Mouse (Mus musculus) hindbrain, embryonic 10.5 days (tissue): ENCODE results near the gene Fam129a. TPM values are rescaled to one million over a fixed set of nuclear protein-coding genes. Genes with fewer than 3 reads are reported as not detected.

Experiments
- DNase-seq: peaks from one replicate; pipeline ENCODE4 v3.0.0-alpha.2; 2017; ENCODE audit warnings: low spot score
- H3K27ac ChIP-seq: fragments of 300-500 bp; sonication (generic); 2 replicates; pipeline ENCODE4 v1.5.1; 2016; ENCODE audit warnings: mild to moderate bottlenecking, moderate library complexity
- H3K27me3 ChIP-seq: fragments of 300-500 bp; sonication (generic); 2 replicates; pipeline ENCODE4 v1.6.1; 2016; ENCODE audit warnings: mild to moderate bottlenecking; ENCODE audit not compliant: poor library complexity, insufficient read depth, severe bottlenecking
- H3K36me3 ChIP-seq: fragments of 300-500 bp; sonication (generic); 2 replicates; pipeline ENCODE4 v1.6.1; 2016; ENCODE audit warnings: mild to moderate bottlenecking, moderate library complexity
- H3K4me1 ChIP-seq: fragments of 300-500 bp; sonication (generic); replicated peaks from 2 replicates; pipeline ENCODE4 v1.6.1; 2016; ENCODE audit warnings: mild to moderate bottlenecking
- H3K4me3 ChIP-seq: fragments of 300-500 bp; sonication (generic); 2 replicates; pipeline ENCODE4 v1.5.1; 2016; ENCODE audit warnings: mild to moderate bottlenecking, moderate library complexity
- H3K9me3 ChIP-seq: fragments of 300-500 bp; sonication (generic); 2 replicates; pipeline ENCODE4 v1.6.1; 2016; ENCODE audit warnings: mild to moderate bottlenecking, moderate library complexity
- WGBS: fragments of 180-500 bp; shearing (Covaris S2); methylation state at CpG from one replicate; pipeline ENCODE4 v1.1.7; 2016; 5-methylcytosine and 5-hydroxymethylcytosine counted together
- polyA plus RNA-seq: library from polyadenylated mRNA; unstranded; fragments of >200 nt; fragmentation: Nextera tagmentation; extraction: Ambion mirVana; gene quantifications from 2 replicates; pipeline ENCODE4 v1.2.1, GENCODE M21; 2016

Fam129a gene
- polyA plus RNA-seq, 1 experiment from 2014 or later = 0.93 TPM

DNA sequence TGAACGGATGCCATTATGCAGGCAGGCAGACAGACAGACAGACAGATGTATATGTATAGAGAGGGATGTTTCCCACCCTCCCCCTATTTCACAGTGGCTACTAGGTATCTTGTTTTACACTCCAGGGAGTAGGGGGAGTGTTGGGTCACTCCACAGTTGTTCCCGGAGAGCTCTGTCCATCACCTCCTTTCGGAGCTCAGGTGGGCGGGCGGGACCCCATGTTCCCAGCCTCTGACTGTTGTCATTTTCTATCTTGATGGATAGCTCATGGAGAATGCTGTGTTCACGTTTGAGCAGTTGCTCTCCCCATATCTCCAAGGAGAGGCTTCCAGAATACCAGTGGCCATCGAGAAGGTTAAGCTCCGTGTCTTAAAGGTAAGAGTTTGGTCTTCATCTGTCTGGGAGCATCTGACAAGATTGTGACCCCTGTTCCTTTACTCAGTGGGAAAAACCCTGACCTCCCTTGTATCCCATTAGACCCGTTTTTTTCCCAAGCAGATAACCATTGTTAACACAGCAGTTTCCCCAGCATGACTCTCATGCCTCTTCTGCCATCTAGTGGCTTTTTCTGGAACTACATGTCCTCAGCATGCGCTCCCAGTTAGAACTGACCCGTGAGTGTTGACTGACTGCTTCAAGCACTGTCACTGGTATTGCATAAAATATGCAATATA is 134.9 kb downstream of the Fam129a start:
- 38% methylated on average over 11 of the region's 11 CpGs for WGBS
- DNase-seq = peak; percentile 79
- Histone ChIP-seq H3K4me3 (no peak overlapping the region), H3K4me1 (0 out of 2 replicates have a peak, but pooled peaks cover 6% of the 10 kb centered on the region), H3K36me3 (no peaks in the 10 kb centered on the region), H3K27ac (no peak overlapping the region), H3K27me3 (no peaks in the 10 kb centered on the region), H3K9me3 (no peaks in the 10 kb centered on the region)

DNA sequence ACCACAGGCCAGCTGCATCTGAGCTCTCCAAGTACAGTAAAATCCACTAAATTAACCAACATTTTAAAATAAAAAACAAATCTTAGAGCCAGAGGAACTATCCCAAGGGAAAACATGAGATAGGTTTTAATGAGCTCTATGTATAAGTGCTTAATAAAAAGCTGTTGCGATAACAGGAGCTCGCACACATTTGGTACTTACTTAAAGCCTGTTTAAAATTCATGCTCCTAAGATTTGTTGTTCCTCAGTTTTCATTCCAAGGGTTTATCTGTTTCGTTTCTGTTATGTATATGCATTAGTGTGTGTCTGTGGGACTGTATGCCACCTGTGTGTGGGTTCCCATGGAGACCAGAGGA is 135.4 kb downstream of the Fam129a start:
- H3K4me3 ChIP-seq = no peak overlapping the region
- 84% methylated on average over 3 of the region's 3 CpGs for WGBS
- no peak for DNase-seq

DNA sequence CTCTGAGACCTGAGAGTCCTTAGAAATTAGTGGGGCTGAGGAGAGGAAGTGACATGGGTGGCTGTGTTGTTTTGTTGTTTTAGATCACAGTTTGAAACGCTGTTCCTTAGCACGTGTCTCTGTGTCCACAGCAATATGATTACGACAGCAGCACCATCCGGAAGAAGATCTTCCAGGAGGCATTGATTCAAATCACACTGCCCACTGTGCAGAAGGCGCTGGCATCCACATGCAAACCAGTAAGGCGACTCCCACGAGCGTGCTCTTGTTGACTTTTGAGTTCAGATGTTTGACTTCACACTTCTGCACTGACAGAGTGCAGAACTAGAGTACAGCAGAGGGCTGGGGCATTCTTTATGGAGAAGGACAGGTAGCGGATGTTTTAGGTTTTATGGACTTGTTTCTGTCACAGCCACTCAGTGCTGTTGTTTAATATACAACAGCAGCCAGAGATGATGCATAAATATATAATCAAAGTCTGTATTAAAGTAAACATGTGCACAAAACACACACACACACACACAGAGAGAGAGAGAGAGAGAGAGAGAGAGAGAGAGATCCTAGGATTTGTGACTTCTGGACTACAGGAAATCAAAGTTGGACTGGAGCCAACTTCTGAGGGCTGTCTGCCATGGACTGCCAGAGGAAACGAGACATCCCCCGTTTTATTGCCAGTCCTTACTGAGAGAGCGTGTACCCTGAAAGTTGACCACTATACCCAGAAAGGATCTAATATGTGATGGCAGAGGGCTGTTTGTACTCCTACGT is 138.2 kb downstream of the Fam129a start:
- Histone ChIP-seq H3K27ac (no peak overlapping the region), H3K4me1 (0 out of 2 replicates have a peak, but pooled peaks cover 6% of the 10 kb centered on the region), H3K27me3 (no peaks in the 10 kb centered on the region), H3K9me3 (no peaks in the 10 kb centered on the region), H3K4me3 (no peak overlapping the region), H3K36me3 (no peaks in the 10 kb centered on the region)
- WGBS = 80% methylated on average over 13 of the region's 13 CpGs
- DNase-seq = no peak

More for the DNA sequence above, 135.4 kb downstream of the Fam129a start:
- Histone ChIP-seq H3K27me3 (no peaks in the 10 kb centered on the region), H3K9me3 (no peaks in the 10 kb centered on the region), H3K27ac (no peak overlapping the region), H3K4me1 (0 out of 2 replicates have a peak, but pooled peaks cover 6% of the 10 kb centered on the region), H3K36me3 (no peaks in the 10 kb centered on the region)

DNA sequence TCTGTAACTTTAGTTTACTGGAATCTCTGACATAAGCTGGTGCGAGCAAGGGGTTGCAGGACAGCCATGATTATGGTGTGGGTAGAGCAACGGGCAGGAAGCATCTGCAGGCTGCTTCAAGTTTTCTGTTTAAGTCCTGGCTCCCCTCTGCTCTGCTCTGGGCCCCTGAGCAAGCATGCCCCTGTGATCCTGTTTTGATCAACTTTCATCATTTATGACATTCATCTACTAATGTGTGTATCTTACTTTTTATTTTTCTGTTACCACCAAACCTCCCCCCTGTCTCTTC is 138.7 kb downstream of the Fam129a start:
- H3K36me3 ChIP-seq = no peaks in the 10 kb centered on the region
- no peaks in the 10 kb centered on the region for H3K27me3 ChIP-seq
- DNase-seq = no peak
- 78% methylated on average over 2 of the region's 2 CpGs for WGBS
- no peak overlapping the region for H3K27ac ChIP-seq
- no peaks in the 10 kb centered on the region for H3K9me3 ChIP-seq
- 0 out of 2 replicates have a peak, but pooled peaks cover 6% of the 10 kb centered on the region for H3K4me1 ChIP-seq
- no peak overlapping the region for H3K4me3 ChIP-seq

DNA sequence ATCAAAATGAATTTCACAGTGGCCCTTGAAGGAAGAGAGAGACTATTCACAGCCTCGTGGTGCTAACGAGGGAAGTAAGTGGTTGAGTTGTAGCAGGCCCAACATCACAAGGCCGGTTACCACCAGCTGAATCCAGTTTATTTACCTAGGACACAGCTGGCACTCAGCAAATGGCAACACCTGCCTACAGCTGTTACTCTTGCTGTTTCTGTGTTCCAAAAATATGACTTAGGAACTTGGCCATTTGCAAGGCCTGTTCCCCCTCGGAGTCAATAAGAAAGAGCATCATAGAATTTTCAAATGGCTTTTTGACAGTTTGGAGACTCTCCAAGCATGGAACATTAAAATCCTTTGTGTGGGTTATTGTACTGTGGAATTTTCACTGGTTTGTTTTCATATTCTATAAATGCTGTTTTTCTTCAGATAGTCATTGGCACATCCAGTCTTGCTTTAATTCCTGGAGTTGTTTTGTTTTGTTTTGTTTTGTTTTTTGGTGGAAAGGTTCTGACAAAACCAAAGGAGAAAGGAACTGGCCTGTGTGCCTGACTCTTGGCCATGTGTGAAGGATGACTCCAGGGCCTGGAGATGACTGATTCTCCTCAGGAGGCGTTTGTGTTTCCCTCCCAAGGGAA is 139.6 kb downstream of the Fam129a start:
- Histone ChIP-seq H3K27ac (no peak overlapping the region), H3K9me3 (no peaks in the 10 kb centered on the region), H3K27me3 (no peaks in the 10 kb centered on the region), H3K36me3 (no peaks in the 10 kb centered on the region), H3K4me3 (no peak overlapping the region), H3K4me1 (0 out of 2 replicates have a peak, but pooled peaks cover 5% of the 10 kb centered on the region)
- WGBS = 68% methylated on average over 5 of the region's 5 CpGs
- no peak for DNase-seq

DNA sequence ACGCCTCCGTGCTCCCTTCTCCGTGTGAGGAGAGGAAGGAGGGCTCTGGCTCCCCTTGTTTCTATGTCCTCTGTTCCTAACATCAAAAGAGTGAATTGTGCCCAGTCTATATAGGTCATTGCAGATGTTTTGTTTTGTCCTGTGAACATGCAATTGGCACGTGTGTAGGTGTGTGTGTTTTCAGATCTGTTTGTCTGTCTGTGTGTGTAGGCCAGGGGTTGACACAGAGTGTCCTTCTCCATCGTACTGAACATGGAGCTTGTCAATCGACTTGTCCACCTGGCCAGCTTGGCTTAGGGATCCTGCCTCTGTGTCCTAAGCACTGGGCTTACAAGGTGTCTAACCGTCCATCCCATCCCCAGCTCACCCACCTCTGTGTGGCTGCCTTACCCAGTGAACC is 140.1 kb downstream of the Fam129a start:
- no peaks in the 10 kb centered on the region for H3K9me3 ChIP-seq
- 70% methylated on average over 7 of the region's 7 CpGs for WGBS
- H3K4me1 ChIP-seq = peaks cover 3% of the 10 kb centered on the region; the same call in 1 of the 2 replicates
- no peaks in the 10 kb centered on the region for H3K36me3 ChIP-seq
- H3K27ac ChIP-seq = no peak overlapping the region
- H3K27me3 ChIP-seq = no peaks in the 10 kb centered on the region
- no peak overlapping the region for H3K4me3 ChIP-seq
- no peak for DNase-seq

DNA sequence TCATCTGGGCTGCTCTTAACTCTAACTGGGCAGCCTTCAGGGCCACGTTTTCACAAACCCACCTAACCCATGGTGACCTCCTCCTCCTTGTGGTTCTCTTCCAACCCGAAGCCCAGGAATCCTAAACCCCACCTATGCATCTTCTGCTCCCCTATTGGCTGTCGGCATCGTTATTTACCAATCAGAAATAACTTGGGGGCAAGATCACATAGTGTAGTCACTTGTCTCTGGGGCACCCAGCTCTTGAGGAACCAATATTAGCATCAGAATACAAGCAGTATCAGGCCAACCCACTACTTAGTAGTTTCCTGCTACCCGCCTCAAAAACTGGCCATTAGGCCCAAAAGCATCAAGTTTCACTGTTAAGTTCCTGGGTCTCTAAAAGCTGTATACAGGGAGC is 141.7 kb downstream of the Fam129a start:
- Histone ChIP-seq H3K4me3 (no peak overlapping the region), H3K4me1 (peaks cover 7% of the 10 kb centered on the region; the same call in 1 of the 2 replicates), H3K36me3 (no peaks in the 10 kb centered on the region), H3K27ac (no peak overlapping the region), H3K9me3 (no peaks in the 10 kb centered on the region), H3K27me3 (no peaks in the 10 kb centered on the region)
- WGBS = 43% methylated on average over 5 of the region's 5 CpGs
- DNase-seq = no peak

DNA sequence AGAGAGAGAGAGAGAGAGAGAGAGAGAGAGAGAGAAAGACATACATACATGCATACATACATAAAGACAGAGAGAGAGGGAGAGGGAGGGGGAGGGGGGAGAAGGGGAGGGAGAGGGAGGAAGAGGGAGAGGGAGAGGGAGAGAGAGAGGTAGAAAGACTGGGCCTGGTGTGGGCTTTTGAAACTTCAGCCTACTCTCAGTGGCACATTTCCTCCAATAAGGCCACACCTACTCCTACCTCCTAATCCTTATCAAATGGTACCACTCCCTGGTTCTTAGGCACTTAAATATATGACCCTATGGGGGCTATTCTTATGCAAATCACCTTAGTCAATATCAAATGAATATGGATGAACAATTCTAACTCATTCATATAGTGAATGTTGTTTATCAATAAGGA is 142.6 kb downstream of the Fam129a start:
- peaks cover 7% of the 10 kb centered on the region; the same call in 1 of the 2 replicates for H3K4me1 ChIP-seq
- H3K27ac ChIP-seq = no peak overlapping the region
- no peaks in the 10 kb centered on the region for H3K9me3 ChIP-seq
- H3K27me3 ChIP-seq = no peaks in the 10 kb centered on the region
- no peak overlapping the region for H3K4me3 ChIP-seq
- no peaks in the 10 kb centered on the region for H3K36me3 ChIP-seq
- no peak for DNase-seq

DNA sequence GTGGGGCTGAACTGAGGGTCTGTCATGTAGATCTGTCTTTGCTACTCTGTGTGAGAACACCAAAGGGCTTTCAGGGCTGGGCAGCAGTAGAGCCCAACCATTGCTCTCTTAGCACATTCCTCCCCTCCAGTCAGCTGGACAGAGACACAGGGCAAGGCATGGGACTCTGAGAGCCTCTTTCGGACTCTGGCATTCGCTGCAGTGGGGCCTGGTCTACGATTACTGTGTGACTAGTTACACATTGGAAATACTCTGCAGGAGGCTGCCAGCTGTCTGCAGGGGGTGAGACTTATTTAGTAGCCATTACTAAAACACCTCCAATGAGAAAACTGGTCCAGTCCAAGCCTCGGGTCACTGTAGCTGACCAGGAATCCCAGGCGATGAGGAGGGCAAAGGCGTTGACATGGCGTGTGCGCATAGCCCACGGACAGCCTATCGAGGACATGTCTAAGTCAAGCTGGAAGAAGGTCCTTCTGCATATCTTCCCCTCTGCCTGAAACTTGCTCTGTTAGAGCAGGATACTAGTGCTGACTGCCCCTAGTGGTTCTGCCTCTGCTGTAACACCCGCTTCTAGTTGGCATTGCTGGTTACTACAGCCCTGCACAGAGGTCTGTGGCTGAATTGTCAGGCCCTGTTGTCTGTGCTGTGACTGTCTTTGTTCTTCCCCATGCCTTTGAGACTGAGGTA is 145.2 kb downstream of the Fam129a start:
- DNase-seq = no peak
- no peak overlapping the region for H3K4me3 ChIP-seq
- no peak overlapping the region for H3K27ac ChIP-seq
- peaks cover 7% of the 10 kb centered on the region; the same call in 1 of the 2 replicates for H3K4me1 ChIP-seq
- no peaks in the 10 kb centered on the region for H3K9me3 ChIP-seq
- H3K36me3 ChIP-seq = no peaks in the 10 kb centered on the region
- no peaks in the 10 kb centered on the region for H3K27me3 ChIP-seq
- WGBS = 74% methylated on average over 11 of the region's 11 CpGs

DNA sequence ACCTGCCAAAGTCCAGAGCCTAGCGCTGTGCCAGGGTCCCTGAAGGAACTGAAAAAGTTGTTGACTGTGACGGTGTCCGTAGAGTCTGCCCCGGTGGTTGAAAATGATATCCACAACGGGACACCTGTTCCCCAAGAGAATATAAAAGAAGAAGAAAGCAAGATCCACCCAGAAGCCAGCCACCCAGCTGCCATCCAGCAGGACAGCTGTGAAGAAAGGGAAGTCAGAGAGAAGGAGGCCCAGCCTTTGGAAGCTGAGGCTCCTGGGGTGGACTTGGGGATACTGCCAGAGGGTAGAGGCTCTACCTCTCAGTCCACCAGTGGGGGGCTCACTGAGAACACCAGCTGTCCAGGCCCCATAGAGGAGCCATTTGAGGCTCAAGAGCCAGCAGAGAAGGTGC is 146.6 kb downstream of the Fam129a start:
- no peaks in the 10 kb centered on the region for H3K27me3 ChIP-seq
- no peak for DNase-seq
- H3K27ac ChIP-seq = no peak overlapping the region
- peaks cover 7% of the 10 kb centered on the region; the same call in 1 of the 2 replicates for H3K4me1 ChIP-seq
- no peaks in the 10 kb centered on the region for H3K36me3 ChIP-seq
- 97% methylated on average over 5 of the region's 5 CpGs for WGBS
- no peak overlapping the region for H3K4me3 ChIP-seq
- no peaks in the 10 kb centered on the region for H3K9me3 ChIP-seq

DNA sequence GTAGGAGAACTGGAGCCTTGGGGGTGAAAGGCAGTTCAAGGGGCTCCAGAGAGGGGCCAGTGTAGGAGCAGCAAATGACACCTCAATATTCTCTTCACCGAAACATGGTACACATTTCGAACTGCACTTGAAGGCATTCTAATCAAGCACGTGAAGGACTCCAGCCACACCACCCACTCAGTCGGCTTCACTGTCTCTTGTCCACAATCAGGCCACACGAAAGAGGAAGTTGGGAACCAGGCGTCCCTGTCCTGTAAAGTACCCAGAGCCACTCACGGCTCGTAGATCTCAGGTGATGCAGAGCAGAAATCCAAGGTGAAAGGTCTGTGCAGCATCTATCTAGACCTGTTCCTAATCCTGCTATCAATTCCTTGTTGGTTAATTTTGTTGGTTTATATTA is 147.6 kb downstream of the Fam129a start:
- Histone ChIP-seq H3K4me1 (peaks cover 7% of the 10 kb centered on the region; the same call in 1 of the 2 replicates), H3K27ac (no peak overlapping the region), H3K4me3 (no peak overlapping the region), H3K36me3 (no peaks in the 10 kb centered on the region), H3K27me3 (no peaks in the 10 kb centered on the region), H3K9me3 (no peaks in the 10 kb centered on the region)
- no peak for DNase-seq
- WGBS = 89% methylated on average over 8 of the region's 8 CpGs

DNA sequence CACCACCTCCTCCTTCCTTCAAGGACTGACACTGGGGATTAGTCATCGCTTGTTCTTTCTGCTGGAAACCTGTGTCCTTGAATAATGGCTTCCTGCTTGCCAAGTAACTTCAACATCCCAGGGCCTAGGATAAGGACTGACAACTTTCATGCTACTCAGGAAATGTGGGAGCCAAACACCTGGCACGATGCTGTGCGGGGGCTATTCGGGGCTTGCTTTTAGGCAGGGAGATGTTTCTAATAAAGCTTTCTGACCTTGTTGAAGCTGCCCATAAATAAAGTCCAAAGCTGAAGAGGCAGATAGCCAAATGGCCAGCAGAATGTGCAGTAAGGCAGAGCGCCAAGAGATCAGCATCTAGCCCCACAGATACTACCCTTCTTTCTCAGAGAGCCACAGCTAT is 148.9 kb downstream of the Fam129a start:
- no peak for DNase-seq
- no peaks in the 10 kb centered on the region for H3K27me3 ChIP-seq
- no peak overlapping the region for H3K4me3 ChIP-seq
- H3K4me1 ChIP-seq = peaks cover 7% of the 10 kb centered on the region; the same call in 1 of the 2 replicates
- WGBS = 92% methylated on average over 5 of the region's 5 CpGs
- H3K9me3 ChIP-seq = no peaks in the 10 kb centered on the region
- H3K27ac ChIP-seq = no peak overlapping the region
- no peaks in the 10 kb centered on the region for H3K36me3 ChIP-seq
